Mouse (Mus musculus) erythroblast, embryonic 14.5 days (primary cell): ENCODE results near the gene Ptcd2. TPM values are rescaled to one million over a fixed set of nuclear protein-coding genes. Genes with fewer than 3 reads are reported as not detected.
"Not testable (repeated sequence)": the region's sequence is repeated elsewhere in the genome, so short reads cannot be mapped to it uniquely, and the experiment has no call there.

Experiments used
- H3K27me3 ChIP-seq: 2 replicates; pipeline ENCODE4 v1.6.1; 2012; ENCODE audit warnings: inconsistent platforms; ENCODE audit not compliant: control insufficient read depth
- H3K36me3 ChIP-seq: 2 replicates; pipeline ENCODE4 v1.6.1; 2012; ENCODE audit warnings: mild to moderate bottlenecking, inconsistent platforms; ENCODE audit not compliant: control insufficient read depth
- H3K4me1 ChIP-seq: 2 replicates; pipeline ENCODE4 v1.6.1; 2012; ENCODE audit warnings: inconsistent platforms; ENCODE audit not compliant: control insufficient read depth
- H3K4me3 ChIP-seq: replicated peaks from 2 replicates; pipeline ENCODE3; 2012; ENCODE audit warnings: moderate library complexity, mild to moderate bottlenecking, inconsistent platforms
- H3K9me3 ChIP-seq: 2 replicates; pipeline ENCODE4 v1.6.1; 2012; ENCODE audit warnings: low read length, inconsistent platforms, mixed read lengths; ENCODE audit not compliant: control insufficient read depth
- GATA1 ChIP-seq: IDR thresholded peaks from 2 replicates; pipeline ENCODE4 v1.6.1; 2012; ENCODE audit warnings: low read length, inconsistent platforms, mixed read lengths
- TAL1 ChIP-seq: IDR thresholded peaks from 3 replicates; pipeline ENCODE4 v1.6.1; 2012; ENCODE audit warnings: low read length, inconsistent platforms, mixed read lengths
- polyA plus RNA-seq: library from polyadenylated mRNA; stranded (reverse); fragments of >175 nt; gene quantifications from 2 replicates; pipeline ENCODE4 v1.2.3, GENCODE M21; 2012

The Ptcd2 gene
- polyA plus RNA-seq, 1 experiment, result 0.82 TPM

- no peaks in the 10 kb centered on the region for H3K9me3 ChIP-seq
- H3K27me3 ChIP-seq, result no peaks in the 10 kb centered on the region
- TF ChIP-seq TAL1 (no peak), GATA1 (no peak; the same call in 1 of the 2 replicates)
- H3K36me3 ChIP-seq, result peaks cover 45% of the 10 kb centered on the region
- peak overlapping the region; percentile 78 for H3K4me3 ChIP-seq
- peaks cover 24% of the 10 kb centered on the region for H3K4me1 ChIP-seq
Observed at GRCm38 (mm10) chr13:99343876-99344598, 468 bp downstream of the Ptcd2 start.

- Histone ChIP-seq H3K27me3 (no peaks in the 10 kb centered on the region), H3K4me1 (peaks cover 23% of the 10 kb centered on the region), H3K36me3 (peaks cover 58% of the 10 kb centered on the region), H3K9me3 (no peaks in the 10 kb centered on the region), H3K4me3 (no peak overlapping the region)
- TF ChIP-seq GATA1 (no peak), TAL1 (no peak)
Observed at GRCm38 (mm10) chr13:99341504-99341903, 3.0 kb downstream of the Ptcd2 start.

GRCm38 (mm10) chr13:99337510-99337909 is 7.0 kb downstream of the Ptcd2 start:
- no peaks in the 10 kb centered on the region for H3K9me3 ChIP-seq
- TF ChIP-seq TAL1 (no peak), GATA1 (no peak)
- H3K27me3 ChIP-seq, result no peaks in the 10 kb centered on the region
- H3K4me3 ChIP-seq, result no peak overlapping the region
- no peaks in the 10 kb centered on the region; the same call in 1 of the 2 replicates for H3K4me1 ChIP-seq
- peaks cover 87% of the 10 kb centered on the region for H3K36me3 ChIP-seq

GRCm38 (mm10) chr13:99331255-99331654 is 13.2 kb downstream of the Ptcd2 start:
- Histone ChIP-seq H3K36me3 (peaks cover 82% of the 10 kb centered on the region), H3K27me3 (no peaks in the 10 kb centered on the region), H3K4me1 (no peaks in the 10 kb centered on the region), H3K9me3 (no peaks in the 10 kb centered on the region), H3K4me3 (no peak overlapping the region)
- TF ChIP-seq GATA1, result no peak
- TF ChIP-seq TAL1, result no peak

- H3K4me3 ChIP-seq, H3K27me3 ChIP-seq, H3K4me1 ChIP-seq, H3K9me3 ChIP-seq: not testable (repeated sequence)
- H3K36me3 ChIP-seq, result peaks cover 82% of the 10 kb centered on the region
Observed at GRCm38 (mm10) chr13:99324337-99324685, 20.2 kb downstream of the Ptcd2 start.

GRCm38 (mm10) chr13:99323632-99324336 is 20.7 kb downstream of the Ptcd2 start:
- TF ChIP-seq TAL1 (no peak), GATA1 (no peak)
- H3K4me3 ChIP-seq, result no peak overlapping the region
- H3K27me3 ChIP-seq, result no peaks in the 10 kb centered on the region
- peaks cover 80% of the 10 kb centered on the region for H3K36me3 ChIP-seq
- peaks cover 5% of the 10 kb centered on the region; the same call in 1 of the 2 replicates for H3K4me1 ChIP-seq
- no peaks in the 10 kb centered on the region for H3K9me3 ChIP-seq

GRCm38 (mm10) chr13:99322915-99323314 is 21.6 kb downstream of the Ptcd2 start:
- not testable (repeated sequence) for H3K4me3 ChIP-seq, H3K4me1 ChIP-seq, H3K9me3 ChIP-seq, H3K27me3 ChIP-seq
- H3K36me3 ChIP-seq, result peaks cover 72% of the 10 kb centered on the region

- peaks cover 51% of the 10 kb centered on the region for H3K36me3 ChIP-seq
- H3K27me3 ChIP-seq, result no peaks in the 10 kb centered on the region
- no peaks in the 10 kb centered on the region for H3K4me1 ChIP-seq
Observed at GRCm38 (mm10) chr13:99320453-99320852, 24.1 kb downstream of the Ptcd2 start.

GRCm38 (mm10) chr13:99317058-99317457 is 27.4 kb downstream of the Ptcd2 start:
- no peak overlapping the region for H3K4me3 ChIP-seq
- no peaks in the 10 kb centered on the region for H3K4me1 ChIP-seq
- no peaks in the 10 kb centered on the region for H3K27me3 ChIP-seq
- no peak for TF ChIP-seq TAL1
- no peak for TF ChIP-seq GATA1
- H3K36me3 ChIP-seq, result peaks cover 24% of the 10 kb centered on the region
- no peaks in the 10 kb centered on the region for H3K9me3 ChIP-seq

More at GRCm38 (mm10) chr13:99320453-99320852, 24.1 kb downstream of the Ptcd2 start:
- no peaks in the 10 kb centered on the region for H3K9me3 ChIP-seq
- no peak for TF ChIP-seq TAL1
- no peak for TF ChIP-seq GATA1
- no peak overlapping the region for H3K4me3 ChIP-seq
